ENCODE assay signal across 12 mouse cellular contexts in the genomic region with DNA sequence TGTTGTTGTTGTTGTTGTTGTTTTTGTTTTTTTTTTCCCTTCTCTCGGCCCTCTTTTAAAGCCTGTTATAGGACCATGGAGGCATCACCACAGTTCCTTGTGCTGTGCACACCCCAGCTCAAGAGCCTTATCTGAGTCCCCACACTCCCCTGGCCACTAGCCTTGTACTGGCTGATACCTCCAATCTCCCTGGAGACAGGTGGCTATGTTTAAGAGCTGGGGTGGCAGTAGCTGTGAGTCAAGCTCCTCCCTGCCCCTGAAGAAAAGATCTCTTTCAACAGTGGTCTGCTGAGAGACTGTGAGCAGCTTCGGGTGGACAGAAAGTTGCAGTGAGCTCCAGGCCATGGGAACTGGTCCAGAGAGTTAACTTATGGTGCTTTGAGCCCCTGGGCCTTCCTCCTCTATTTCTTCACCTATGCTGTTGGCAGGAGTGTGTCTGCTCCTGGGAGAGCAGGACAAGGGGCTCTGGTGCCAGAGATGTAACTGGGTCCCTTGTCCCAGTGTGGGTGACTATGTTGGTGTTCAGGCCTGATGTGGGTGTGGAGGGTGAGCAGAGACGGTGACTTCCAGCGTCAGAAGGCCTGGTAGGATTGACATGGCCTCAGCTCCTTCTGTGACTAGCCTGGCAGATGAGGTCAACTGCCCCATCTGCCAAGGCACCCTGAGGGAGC. TPM values are rescaled to one million over a fixed set of nuclear protein-coding genes. Genes with fewer than 3 reads are reported as not detected.
DNase-seq lines count a peak whose midpoint lies in the region; ATAC-seq and TF ChIP-seq lines count a peak whose summit lies in the region.
"Had no signal": no experiment of that assay in that cellular context is flagged by ENCODE, and none has a peak within 500 bp of the region (broad histone marks: within the 10 kb centered on the region; RNA-seq: fewer than 3 reads in every experiment).

A gene (plus strand): TSS at position 291 of the 671 bp plus-strand sequence.

- H3K9ac ChIP-seq in heart, embryonic 13.5 days = peak within 1 kb of the TSS; percentile 55
- H3K9ac ChIP-seq in heart, adult 2 months (ENCODE audit: low read depth, low read length) = no peak within 1 kb of the TSS
- H3K9ac ChIP-seq: hindbrain, embryonic 14.5 days; neural tube, embryonic 12.5 days had no signal

- peaks cover 10% of the 10 kb centered on the region; the same call in 1 of the 2 replicates for H3K4me1 ChIP-seq in heart, embryonic 13.5 days
- H3K4me1 ChIP-seq in heart, adult 2 months (ENCODE audit: control insufficient read depth, insufficient read depth, low read length) = no peaks in the 10 kb centered on the region
- H3K4me1 ChIP-seq in E14TG2a.4 (replicated peaks; ENCODE audit: low read depth, low read length) = peaks cover 19% of the 10 kb centered on the region
- peaks cover 58% of the 10 kb centered on the region for H3K4me1 ChIP-seq in megakaryocyte, embryonic 14.5 days
- H3K4me1 ChIP-seq: neural tube, embryonic 12.5 days had no signal

- peak within 1 kb of the TSS; percentile 64; the same call in 1 of the 2 replicates for H3K27ac ChIP-seq in heart, embryonic 13.5 days (replicated peaks)
- no peak within 1 kb of the TSS for H3K27ac ChIP-seq in heart, adult 2 months
- H3K27ac ChIP-seq: hindbrain, embryonic 14.5 days; neural tube, embryonic 12.5 days had no signal

- no peak for TF ChIP-seq EP300 in heart, adult 2 months (IDR thresholded peaks at IDR 0.05; ENCODE audit: insufficient read depth, low read depth, low read length)

- no peaks in the 10 kb centered on the region for H3K9me3 ChIP-seq in heart, embryonic 13.5 days
- H3K9me3 ChIP-seq in E14TG2a.4 (ENCODE audit: low read length) = no peaks in the 10 kb centered on the region
- no peaks in the 10 kb centered on the region for H3K9me3 ChIP-seq in megakaryocyte, embryonic 14.5 days
- H3K9me3 ChIP-seq: neural tube, embryonic 12.5 days had no signal

- H3K4me2 ChIP-seq in heart, embryonic 13.5 days = peak within 1 kb of the TSS; percentile 57
- H3K4me2 ChIP-seq: hindbrain, embryonic 14.5 days; neural tube, embryonic 12.5 days had no signal

- ATAC-seq in heart, embryonic 13.5 days (ENCODE audit: extremely low read depth, insufficient number of reproducible peaks, low FRiP score, low TSS enrichment) = peak; percentile 73
- ATAC-seq in common myeloid progenitor, adult 5-6 weeks (replicated peaks; ENCODE audit: low read depth, poor library complexity, severe bottlenecking) = peak; percentile 96
- ATAC-seq: CD4-positive, CD25-positive, alpha-beta regulatory T cell, adult 4 months had no signal

- peaks cover 56% of the 10 kb centered on the region for H3K27me3 ChIP-seq in heart, embryonic 13.5 days (replicated peaks)
- H3K27me3 ChIP-seq in heart, adult 2 months (ENCODE audit: control insufficient read depth, insufficient read depth, low read length) = peaks cover 9% of the 10 kb centered on the region
- peaks cover 59% of the 10 kb centered on the region for H3K27me3 ChIP-seq in E14TG2a.4 (ENCODE audit: insufficient read depth, low read length)
- peaks cover 49% of the 10 kb centered on the region for H3K27me3 ChIP-seq in megakaryocyte, embryonic 14.5 days (replicated peaks)

- no peaks in the 10 kb centered on the region for H3K36me3 ChIP-seq in heart, embryonic 13.5 days
- no peaks in the 10 kb centered on the region for H3K36me3 ChIP-seq in heart, adult 2 months (ENCODE audit: control insufficient read depth, insufficient read depth, low read length)
- no peaks in the 10 kb centered on the region for H3K36me3 ChIP-seq in E14TG2a.4 (ENCODE audit: insufficient read depth, low read length)
- H3K36me3 ChIP-seq in megakaryocyte, embryonic 14.5 days (replicated peaks; ENCODE audit: low read length) = no peaks in the 10 kb centered on the region
- H3K36me3 ChIP-seq: neural tube, embryonic 12.5 days had no signal

- no peak for DNase-seq in heart, adult 2 months
- no peak for DNase-seq in cerebellum, adult 9-10 months
- DNase-seq in T-cell, adult 2 months (ENCODE audit: low spot score) = no peak
- no peak for DNase-seq in B cell, adult 2 months

- H3K4me3 ChIP-seq in heart, embryonic 13.5 days = peak within 1 kb of the TSS; percentile 37
- H3K4me3 ChIP-seq in heart, adult 2 months = no peak within 1 kb of the TSS
- H3K4me3 ChIP-seq in E14TG2a.4 (replicated peaks; ENCODE audit: low read length) = peak within 1 kb of the TSS; percentile 37; the same call in 1 of the 2 replicates
- H3K4me3 ChIP-seq in megakaryocyte, embryonic 14.5 days (replicated peaks) = peak within 1 kb of the TSS; percentile 40
- H3K4me3 ChIP-seq: neural tube, embryonic 12.5 days had no signal

- 57% methylated on average over 4 of the region's 4 CpGs for WGBS in heart, embryonic 13.5 days
- 64% methylated on average over 4 of the region's 4 CpGs for WGBS in heart, adult 2 months

- intact Hi-C loops in heart, adult 2 months (cut with DNase I) = no loop called here

- TF ChIP-seq CTCF in heart, adult 2 months (IDR thresholded peaks at IDR 0.05) = no peak
- no peak for TF ChIP-seq CTCF in E14TG2a.4 (conservative IDR thresholded peaks at IDR 0.05; ENCODE audit: low read length)

- TF ChIP-seq POLR2A in heart, adult 2 months (IDR thresholded peaks at IDR 0.05; ENCODE audit: insufficient read depth, low read depth, low read length) = no peak

- H3K79me2 ChIP-seq in heart, adult 2 months (replicated peaks; ENCODE audit: control insufficient read depth, insufficient read depth, low read length) = no peaks in the 10 kb centered on the region

RNA-seq across cellular contexts. Expression of the gene that starts here (rescaled TPM):
- polyA plus RNA-seq in heart, embryonic 13.5 days (2015; fragmentation: Nextera tagmentation; extraction: Ambion mirVana) = 13.3 and 16.0 TPM in 2 replicates
- 1 to 10 TPM in 1 of 2 experiments, under 1 TPM in 1; 0.13 to 2.1 TPM for total RNA-seq in heart, adult 2 months (2021)
- polyA plus RNA-seq in heart, adult 2 months (2012; rRNA removed) = 0.92 TPM in 1 of 2 replicates, not detected in the other
- 4.3 and 8.9 TPM in 2 replicates for total RNA-seq in common myeloid progenitor, adult 5-6 weeks (2017)
- 0.27 TPM in 1 of 2 replicates, not detected in the other for polyA plus RNA-seq in megakaryocyte, embryonic 14.5 days (2012; ENCODE audit: insufficient read depth, low replicate concordance)
- total RNA-seq: liver, adult 2 months had no signal
- polyA plus RNA-seq: liver, adult 2 months had no signal
